ENCODE assay signal across 11 mouse cellular contexts in genomic region chr5:75143767-75144166, GRCm38 (mm10). TPM values are rescaled to one million over a fixed set of nuclear protein-coding genes. Genes with fewer than 3 reads are reported as not detected.
DNase-seq lines count a peak whose midpoint lies in the region; ATAC-seq and TF ChIP-seq lines count a peak whose summit lies in the region.
"Had no signal": no experiment of that assay in that cellular context is flagged by ENCODE, and none has a peak within 500 bp of the region (broad histone marks: within the 10 kb centered on the region; RNA-seq: fewer than 3 reads in every experiment).

No protein-coding gene starts in this region.

- ATAC-seq in embryonic facial prominence, embryonic 11.5 days (replicated peaks; ENCODE audit: insufficient number of reproducible peaks, low FRiP score, low TSS enrichment, low read depth): no peak
- no peak for ATAC-seq in hindbrain, embryonic 11.5 days (ENCODE audit: low FRiP score)
- ATAC-seq in midbrain, postnatal 0 days (ENCODE audit: low FRiP score): no peak
- ATAC-seq in stomach, embryonic 14.5 days (ENCODE audit: insufficient number of reproducible peaks, insufficient read depth, low FRiP score, low read depth): no peak

- WGBS in embryonic facial prominence, embryonic 11.5 days: 47% methylated on average over 7 of the region's 7 CpGs
- 40% methylated on average over 7 of the region's 7 CpGs for WGBS in embryonic facial prominence, embryonic 10.5 days
- WGBS in hindbrain, embryonic 11.5 days: 37% methylated on average over 7 of the region's 7 CpGs
- WGBS in hindbrain, embryonic 10.5 days: 37% methylated on average over 7 of the region's 7 CpGs
- WGBS in midbrain, postnatal 0 days: 47% methylated on average over 7 of the region's 7 CpGs
- WGBS in midbrain, embryonic 10.5 days: 41% methylated on average over 7 of the region's 7 CpGs
- WGBS in stomach, embryonic 14.5 days: 30% methylated on average over 7 of the region's 7 CpGs

- no peaks in the 10 kb centered on the region for H3K4me1 ChIP-seq in embryonic facial prominence, embryonic 11.5 days (ENCODE audit: control insufficient read depth, insufficient read depth, low read length)
- peaks cover 23% of the 10 kb centered on the region for H3K4me1 ChIP-seq in embryonic facial prominence, embryonic 10.5 days
- 0 out of 2 replicates have a peak, but pooled peaks cover 2% of the 10 kb centered on the region for H3K4me1 ChIP-seq in hindbrain, embryonic 11.5 days (replicated peaks; ENCODE audit: control insufficient read depth, insufficient read depth, low read length)
- H3K4me1 ChIP-seq in hindbrain, embryonic 10.5 days (replicated peaks): peaks cover 14% of the 10 kb centered on the region
- H3K4me1 ChIP-seq in midbrain, postnatal 0 days (ENCODE audit: insufficient read depth, low read length): no peaks in the 10 kb centered on the region
- peaks cover 16% of the 10 kb centered on the region for H3K4me1 ChIP-seq in midbrain, embryonic 10.5 days
- H3K4me1 ChIP-seq in stomach, embryonic 14.5 days (ENCODE audit: control insufficient read depth, insufficient read depth, low read length): peaks cover 6% of the 10 kb centered on the region; the same call in 1 of the 2 replicates

- no peaks in the 10 kb centered on the region for H3K36me3 ChIP-seq in embryonic facial prominence, embryonic 11.5 days (replicated peaks; ENCODE audit: control insufficient read depth, insufficient read depth, low read depth, low read length)
- H3K36me3 ChIP-seq in embryonic facial prominence, embryonic 10.5 days (replicated peaks): no peaks in the 10 kb centered on the region
- H3K36me3 ChIP-seq in hindbrain, embryonic 11.5 days (ENCODE audit: control insufficient read depth, insufficient read depth, low read length): no peaks in the 10 kb centered on the region
- no peaks in the 10 kb centered on the region for H3K36me3 ChIP-seq in hindbrain, embryonic 10.5 days
- no peaks in the 10 kb centered on the region for H3K36me3 ChIP-seq in midbrain, postnatal 0 days (ENCODE audit: insufficient read depth, low read length)
- no peaks in the 10 kb centered on the region for H3K36me3 ChIP-seq in midbrain, embryonic 10.5 days
- H3K36me3 ChIP-seq in stomach, embryonic 14.5 days (ENCODE audit: control insufficient read depth, insufficient read depth, low read length): no peaks in the 10 kb centered on the region
- H3K36me3 ChIP-seq: forebrain, embryonic 15.5 days; neural tube, embryonic 12.5 days had no signal

- peak; percentile 26; the same call in 1 of the 2 replicates for TF ChIP-seq CTCF in midbrain, postnatal 0 days (IDR thresholded peaks at IDR 0.05)

- H3K27me3 ChIP-seq in embryonic facial prominence, embryonic 11.5 days (ENCODE audit: control insufficient read depth, insufficient read depth, low read length): no peaks in the 10 kb centered on the region
- H3K27me3 ChIP-seq in embryonic facial prominence, embryonic 10.5 days (replicated peaks; ENCODE audit: low read depth, poor library complexity, severe bottlenecking): peaks cover 77% of the 10 kb centered on the region
- peaks cover 40% of the 10 kb centered on the region for H3K27me3 ChIP-seq in hindbrain, embryonic 11.5 days (ENCODE audit: control insufficient read depth, insufficient read depth, low read length)
- H3K27me3 ChIP-seq in hindbrain, embryonic 10.5 days (ENCODE audit: insufficient read depth, poor library complexity, severe bottlenecking): peaks cover 85% of the 10 kb centered on the region
- peaks cover 44% of the 10 kb centered on the region for H3K27me3 ChIP-seq in midbrain, postnatal 0 days (ENCODE audit: insufficient read depth, low read length)
- peaks cover 90% of the 10 kb centered on the region for H3K27me3 ChIP-seq in midbrain, embryonic 10.5 days (ENCODE audit: low read depth, poor library complexity, severe bottlenecking)
- 0 out of 2 replicates have a peak, but pooled peaks cover 3% of the 10 kb centered on the region for H3K27me3 ChIP-seq in stomach, embryonic 14.5 days (ENCODE audit: control insufficient read depth, insufficient read depth, low read length)

- no peak overlapping the region for H3K27ac ChIP-seq in embryonic facial prominence, embryonic 11.5 days (replicated peaks; ENCODE audit: low read depth, low read length)
- H3K27ac ChIP-seq in embryonic facial prominence, embryonic 10.5 days (replicated peaks): no peak overlapping the region
- no peak overlapping the region for H3K27ac ChIP-seq in hindbrain, embryonic 11.5 days (ENCODE audit: low read depth, low read length)
- H3K27ac ChIP-seq in hindbrain, embryonic 10.5 days: no peak overlapping the region
- no peak overlapping the region for H3K27ac ChIP-seq in midbrain, postnatal 0 days (ENCODE audit: low read depth, low read length)
- no peak overlapping the region for H3K27ac ChIP-seq in midbrain, embryonic 10.5 days (replicated peaks)
- H3K27ac ChIP-seq in stomach, embryonic 14.5 days (ENCODE audit: low read length): no peak overlapping the region
- H3K27ac ChIP-seq: forebrain, embryonic 15.5 days; left cerebral cortex, adult 2 months; neural tube, embryonic 12.5 days had no signal

- H3K4me2 ChIP-seq in embryonic facial prominence, embryonic 11.5 days (ENCODE audit: low read depth, low read length): no peak overlapping the region
- H3K4me2 ChIP-seq in hindbrain, embryonic 11.5 days (replicated peaks; ENCODE audit: low read depth, low read length): no peak overlapping the region
- no peak overlapping the region for H3K4me2 ChIP-seq in midbrain, postnatal 0 days (ENCODE audit: low read depth, low read length, poor library complexity, severe bottlenecking)
- peak overlapping the region; percentile 41 for H3K4me2 ChIP-seq in stomach, embryonic 14.5 days (replicated peaks; ENCODE audit: low read depth, low read length)

- no peaks in the 10 kb centered on the region for H3K9me3 ChIP-seq in embryonic facial prominence, embryonic 11.5 days (replicated peaks; ENCODE audit: control insufficient read depth, low read length)
- H3K9me3 ChIP-seq in embryonic facial prominence, embryonic 10.5 days: no peaks in the 10 kb centered on the region
- no peaks in the 10 kb centered on the region for H3K9me3 ChIP-seq in hindbrain, embryonic 11.5 days (ENCODE audit: control insufficient read depth, low read length)
- no peaks in the 10 kb centered on the region for H3K9me3 ChIP-seq in hindbrain, embryonic 10.5 days
- H3K9me3 ChIP-seq in midbrain, postnatal 0 days (ENCODE audit: low read length): no peaks in the 10 kb centered on the region
- no peaks in the 10 kb centered on the region for H3K9me3 ChIP-seq in midbrain, embryonic 10.5 days (replicated peaks)
- H3K9me3 ChIP-seq in stomach, embryonic 14.5 days (ENCODE audit: control insufficient read depth, low read depth, low read length): no peaks in the 10 kb centered on the region
- H3K9me3 ChIP-seq: forebrain, embryonic 15.5 days; neural tube, embryonic 12.5 days had no signal

- H3K9ac ChIP-seq in embryonic facial prominence, embryonic 11.5 days (replicated peaks; ENCODE audit: low read length): no peak overlapping the region
- no peak overlapping the region for H3K9ac ChIP-seq in hindbrain, embryonic 11.5 days (ENCODE audit: low read depth, low read length)
- no peak overlapping the region for H3K9ac ChIP-seq in midbrain, postnatal 0 days (replicated peaks; ENCODE audit: low read length, poor library complexity, severe bottlenecking)
- H3K9ac ChIP-seq in stomach, embryonic 14.5 days (replicated peaks; ENCODE audit: low read depth, low read length): no peak overlapping the region
- H3K9ac ChIP-seq: neural tube, embryonic 12.5 days had no signal

- DNase-seq in embryonic facial prominence, embryonic 11.5 days (ENCODE audit: low spot score): peak; percentile 14
- no peak for DNase-seq in embryonic facial prominence, embryonic 10.5 days (ENCODE audit: low spot score)
- DNase-seq in hindbrain, embryonic 11.5 days (ENCODE audit: low spot score): peak; percentile 15
- DNase-seq in hindbrain, embryonic 10.5 days (ENCODE audit: low spot score): no peak
- DNase-seq in midbrain, postnatal 0 days (ENCODE audit: low spot score): no peak
- no peak for DNase-seq in midbrain, embryonic 10.5 days (ENCODE audit: low spot score)
- no peak for DNase-seq in ovary, postnatal 36 days (ENCODE audit: low spot score)

- H3K4me3 ChIP-seq in embryonic facial prominence, embryonic 11.5 days (ENCODE audit: low read depth, low read length): no peak overlapping the region
- no peak overlapping the region for H3K4me3 ChIP-seq in embryonic facial prominence, embryonic 10.5 days
- no peak overlapping the region for H3K4me3 ChIP-seq in hindbrain, embryonic 11.5 days (ENCODE audit: low read depth, low read length)
- no peak overlapping the region for H3K4me3 ChIP-seq in hindbrain, embryonic 10.5 days
- H3K4me3 ChIP-seq in midbrain, postnatal 0 days (ENCODE audit: low read depth, low read length): no peak overlapping the region
- H3K4me3 ChIP-seq in midbrain, embryonic 10.5 days: no peak overlapping the region
- no peak overlapping the region for H3K4me3 ChIP-seq in stomach, embryonic 14.5 days (ENCODE audit: low read depth, low read length)
- H3K4me3 ChIP-seq: neural tube, embryonic 12.5 days had no signal

RNA-seq across cellular contexts. Expression of gene Pdgfra, which starts 8.3 kb away (rescaled TPM):
- 87.2 and 88.6 TPM in 2 replicates for polyA plus RNA-seq in embryonic facial prominence, embryonic 11.5 days (2014; fragmentation: Nextera tagmentation; extraction: Ambion mirVana)
- 44.2 and 56.6 TPM in 2 replicates for polyA plus RNA-seq in embryonic facial prominence, embryonic 10.5 days (2016; fragmentation: Nextera tagmentation; extraction: Ambion mirVana)
- polyA plus RNA-seq in hindbrain, embryonic 11.5 days (2014; fragmentation: Nextera tagmentation; extraction: Ambion mirVana): 26.5 and 29.3 TPM in 2 replicates
- polyA plus RNA-seq in hindbrain, embryonic 10.5 days (2016; fragmentation: Nextera tagmentation; extraction: Ambion mirVana): 20.4 and 23.3 TPM in 2 replicates
- 52.4 and 58.8 TPM in 2 replicates for total RNA-seq in midbrain, postnatal 0 days (2014; rRNA removed)
- 16.7 and 20.3 TPM in 2 replicates for polyA plus RNA-seq in midbrain, postnatal 0 days (2015; fragmentation: Nextera tagmentation; extraction: Ambion mirVana)
- polyA plus RNA-seq in midbrain, embryonic 10.5 days (2016; fragmentation: Nextera tagmentation; extraction: Ambion mirVana): 15.6 and 19.5 TPM in 2 replicates
- polyA plus RNA-seq in stomach, embryonic 14.5 days (2014; fragmentation: Nextera tagmentation; extraction: Ambion mirVana): 56.3 and 57.7 TPM in 2 replicates

Comparison
In these comparisons a context has a peak if more than half of its experiments do, and no peak if none do; other contexts are left out.
1. DNase-seq: peak in embryonic facial prominence, embryonic 11.5 days (single experiment) and hindbrain, embryonic 11.5 days (single experiment); none in embryonic facial prominence, embryonic 10.5 days (single experiment), hindbrain, embryonic 10.5 days (single experiment), midbrain, postnatal 0 days (single experiment), midbrain, embryonic 10.5 days (single experiment) and ovary, postnatal 36 days (single experiment).